Mouse (Mus musculus): Measurements from ENCODE around the gene Gnb2. TPM values are rescaled to one million over a fixed set of nuclear protein-coding genes. Genes with fewer than 3 reads are reported as not detected.

Gene Gnb2
- polyA plus RNA-seq (2015; fragmentation: Nextera tagmentation; extraction: Ambion mirVana), result 507 and 513 TPM in 2 replicates

GRCm38 (mm10) chr5:137533117-137533827 is at the start of gene Gnb2, which contains the start of gene Epo:
TSS of gene Gnb2 (minus strand) at chr5:137533510.
TSS of gene Epo (minus strand) at chr5:137533242.
- DNase-seq (ENCODE audit: low spot score) (peak; percentile 97), ATAC-seq (peak; percentile 81)
- H3K36me3 ChIP-seq (ENCODE audit: insufficient read depth, low read length), result peaks cover 11% of the 10 kb centered on the region
- TF ChIP-seq CTCF (IDR thresholded peaks at IDR 0.05), result no peak
- TF ChIP-seq EP300 (IDR thresholded peaks at IDR 0.05), result peak; percentile 77
- peak within 1 kb of the TSS; percentile 92 for H3K4me2 ChIP-seq (replicated peaks; ENCODE audit: low read depth, low read length)
- H3K27me3 ChIP-seq (replicated peaks; ENCODE audit: insufficient read depth, low read length), result no peaks in the 10 kb centered on the region
- under 1% methylated on average over 30 of the region's 40 CpGs for WGBS
- no peaks in the 10 kb centered on the region for H3K9me3 ChIP-seq (ENCODE audit: low read length)
- H3K9ac ChIP-seq (replicated peaks; ENCODE audit: low read depth), result peak within 1 kb of the TSS; percentile 79
- peak within 1 kb of the TSS; percentile 89 for H3K27ac ChIP-seq (ENCODE audit: low read length)
- peaks cover 10% of the 10 kb centered on the region for H3K4me1 ChIP-seq (ENCODE audit: insufficient read depth, low read depth, low read length)
- peak within 1 kb of the TSS; percentile 75 for H3K4me3 ChIP-seq (ENCODE audit: low read depth, low read length)

DNA sequence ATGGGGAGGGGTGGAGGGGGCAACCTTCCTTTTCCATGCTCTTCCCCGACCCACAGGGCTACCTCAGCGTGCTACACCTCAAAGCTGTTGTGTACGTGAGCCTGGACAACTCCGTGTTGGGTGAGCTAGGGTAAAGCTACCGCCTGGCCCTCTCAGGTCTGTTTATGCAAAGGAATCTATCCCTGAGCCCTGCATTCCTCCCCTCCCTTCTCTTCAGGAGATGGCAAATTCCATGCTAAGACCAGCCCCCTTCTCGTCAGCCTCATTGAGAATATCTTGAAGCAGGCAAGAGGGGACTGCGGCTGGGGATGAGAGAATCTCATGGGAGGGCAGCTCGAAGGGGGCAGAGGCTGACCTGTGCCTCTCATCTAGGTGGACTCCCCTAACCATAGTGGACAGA is 49.4 kb upstream of the Gnb2 start:
- peaks cover 7% of the 10 kb centered on the region; the same call in 1 of the 2 replicates for H3K4me1 ChIP-seq (ENCODE audit: insufficient read depth, low read depth, low read length)
- no peak overlapping the region for H3K9ac ChIP-seq (replicated peaks; ENCODE audit: low read depth)
- H3K36me3 ChIP-seq (ENCODE audit: insufficient read depth, low read length), result no peaks in the 10 kb centered on the region
- WGBS, result 28% methylated on average over 8 of the region's 8 CpGs
- DNase-seq (ENCODE audit: low spot score) (peak; percentile 68), ATAC-seq (peak; percentile 67)
- H3K9me3 ChIP-seq (ENCODE audit: low read length), result no peaks in the 10 kb centered on the region
- no peak overlapping the region for H3K27ac ChIP-seq (ENCODE audit: low read length)
- TF ChIP-seq CTCF (IDR thresholded peaks at IDR 0.05) (no peak), EP300 (IDR thresholded peaks at IDR 0.05) (no peak)
- no peak overlapping the region for H3K4me3 ChIP-seq (ENCODE audit: low read depth, low read length)
- H3K27me3 ChIP-seq (replicated peaks; ENCODE audit: insufficient read depth, low read length), result no peaks in the 10 kb centered on the region
- no peak overlapping the region for H3K4me2 ChIP-seq (replicated peaks; ENCODE audit: low read depth, low read length)

DNA sequence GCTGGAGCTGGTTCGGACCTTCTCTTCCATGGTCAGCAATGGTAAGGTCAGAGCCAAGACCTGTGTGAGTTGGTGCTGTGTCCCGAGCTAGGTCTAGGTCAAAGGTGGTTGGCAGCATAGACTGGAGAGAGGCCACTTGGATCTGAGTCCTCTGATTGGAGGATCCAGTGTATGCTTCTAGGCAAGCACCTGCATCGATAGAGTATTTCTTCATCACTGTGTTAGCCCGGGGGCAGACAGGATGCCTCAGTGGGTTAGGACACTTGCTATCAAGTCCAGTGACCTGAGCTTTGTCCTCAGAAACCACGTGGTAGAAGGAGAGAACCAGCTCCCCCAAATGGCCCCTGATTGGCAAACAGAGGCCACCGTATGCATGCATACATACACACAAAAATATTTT is 46.9 kb upstream of the Gnb2 start:
- Histone ChIP-seq H3K36me3 (ENCODE audit: insufficient read depth, low read length) (no peaks in the 10 kb centered on the region), H3K27ac (ENCODE audit: low read length) (no peak overlapping the region), H3K27me3 (replicated peaks; ENCODE audit: insufficient read depth, low read length) (no peaks in the 10 kb centered on the region), H3K4me3 (ENCODE audit: low read depth, low read length) (no peak overlapping the region), H3K9ac (replicated peaks; ENCODE audit: low read depth) (no peak overlapping the region), H3K4me2 (replicated peaks; ENCODE audit: low read depth, low read length) (no peak overlapping the region), H3K4me1 (ENCODE audit: insufficient read depth, low read depth, low read length) (peaks cover 7% of the 10 kb centered on the region; the same call in 1 of the 2 replicates), H3K9me3 (ENCODE audit: low read length) (no peaks in the 10 kb centered on the region)
- WGBS, result 74% methylated on average over 6 of the region's 6 CpGs
- ATAC-seq (no peak), DNase-seq (ENCODE audit: low spot score) (no peak)
- no peak for TF ChIP-seq EP300 (IDR thresholded peaks at IDR 0.05)
- TF ChIP-seq CTCF (IDR thresholded peaks at IDR 0.05), result no peak

GRCm38 (mm10) chr5:137574470-137574901 is 41.2 kb upstream of the Gnb2 start:
- ATAC-seq (no peak), DNase-seq (ENCODE audit: low spot score) (peak; percentile 24)
- Histone ChIP-seq H3K36me3 (ENCODE audit: insufficient read depth, low read length) (no peaks in the 10 kb centered on the region), H3K27ac (ENCODE audit: low read length) (no peak overlapping the region), H3K27me3 (replicated peaks; ENCODE audit: insufficient read depth, low read length) (no peaks in the 10 kb centered on the region), H3K9ac (replicated peaks; ENCODE audit: low read depth) (no peak overlapping the region), H3K4me2 (replicated peaks; ENCODE audit: low read depth, low read length) (no peak overlapping the region), H3K9me3 (ENCODE audit: low read length) (no peaks in the 10 kb centered on the region), H3K4me1 (ENCODE audit: insufficient read depth, low read depth, low read length) (0 out of 2 replicates have a peak, but pooled peaks cover 3% of the 10 kb centered on the region), H3K4me3 (ENCODE audit: low read depth, low read length) (no peak overlapping the region)
- 8% methylated on average over 27 of the region's 27 CpGs for WGBS
- peak; percentile 48 for TF ChIP-seq CTCF (IDR thresholded peaks at IDR 0.05)
- no peak for TF ChIP-seq EP300 (IDR thresholded peaks at IDR 0.05)

DNA sequence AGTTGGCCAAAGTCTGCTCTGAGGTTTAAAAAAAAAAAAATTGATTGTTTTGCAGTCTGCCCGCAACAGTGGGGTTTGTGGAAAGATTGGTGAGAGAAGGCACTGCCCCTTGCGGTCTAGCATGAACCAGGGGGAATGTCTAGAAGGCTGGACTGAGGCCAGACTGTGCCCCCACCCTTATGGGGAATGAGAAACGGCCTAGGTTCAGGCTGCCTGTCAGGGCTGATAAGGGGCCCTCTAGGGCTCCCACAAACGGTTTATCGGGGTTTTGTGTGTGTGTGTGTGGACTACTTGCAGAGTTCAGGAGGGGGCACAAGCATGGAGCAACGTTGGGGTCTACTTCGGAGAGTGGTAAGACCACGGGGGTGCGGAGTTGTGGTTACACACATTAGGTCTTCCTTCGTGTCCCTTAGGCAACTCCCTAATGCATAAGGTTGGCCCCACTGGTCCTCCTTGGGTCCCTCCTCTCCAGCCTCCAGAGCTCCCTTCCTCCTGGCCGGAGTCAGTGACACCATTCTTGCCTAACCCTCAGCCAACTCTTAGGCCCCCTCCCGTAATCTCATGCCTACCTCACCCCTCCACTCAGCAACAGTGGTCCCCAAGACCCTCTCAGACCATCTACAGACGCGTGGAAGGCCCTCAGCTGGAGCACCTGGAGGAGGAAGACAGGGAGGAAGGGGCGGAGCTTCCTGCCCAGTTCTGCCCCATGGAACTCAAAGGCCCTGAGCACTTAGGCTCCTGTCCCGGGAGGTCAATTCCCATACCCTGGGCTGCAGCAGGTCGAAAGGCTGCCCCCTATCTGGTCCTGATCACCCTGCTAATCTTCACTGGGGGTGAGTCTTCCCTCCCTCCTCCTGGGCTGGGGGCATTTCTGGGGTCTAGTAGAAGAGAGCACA is 37.6 kb upstream of the Gnb2 start:
- no peak for TF ChIP-seq EP300 (IDR thresholded peaks at IDR 0.05)
- TF ChIP-seq CTCF (IDR thresholded peaks at IDR 0.05), result no peak
- Histone ChIP-seq H3K9ac (replicated peaks; ENCODE audit: low read depth) (no peak overlapping the region), H3K4me3 (ENCODE audit: low read depth, low read length) (no peak overlapping the region), H3K27me3 (replicated peaks; ENCODE audit: insufficient read depth, low read length) (no peaks in the 10 kb centered on the region), H3K4me2 (replicated peaks; ENCODE audit: low read depth, low read length) (no peak overlapping the region), H3K36me3 (ENCODE audit: insufficient read depth, low read length) (no peaks in the 10 kb centered on the region), H3K9me3 (ENCODE audit: low read length) (no peaks in the 10 kb centered on the region), H3K4me1 (ENCODE audit: insufficient read depth, low read depth, low read length) (0 out of 2 replicates have a peak, but pooled peaks cover 3% of the 10 kb centered on the region), H3K27ac (ENCODE audit: low read length) (no peak overlapping the region)
- 73% methylated on average over 16 of the region's 17 CpGs for WGBS
- ATAC-seq (no peak), DNase-seq (ENCODE audit: low spot score) (no peak)

DNA sequence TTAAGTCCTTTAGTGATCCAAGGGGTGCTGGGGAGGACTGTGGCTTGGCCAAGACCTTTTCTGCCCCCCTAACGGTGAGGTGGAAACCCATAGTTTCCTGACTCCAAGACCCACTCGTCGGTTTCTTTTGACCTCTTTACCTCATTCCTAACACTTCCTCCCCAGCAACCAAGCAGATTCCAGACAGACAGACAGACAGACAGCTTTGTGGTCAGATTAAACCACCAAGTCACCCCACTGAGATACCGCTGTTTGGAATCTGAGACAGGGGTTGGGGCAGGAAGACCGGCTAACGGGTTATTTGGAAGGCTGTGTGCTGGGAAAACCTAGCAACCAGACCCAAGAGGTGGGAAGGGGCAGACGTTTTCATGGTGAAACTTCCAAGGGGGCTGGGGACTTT is 36.9 kb upstream of the Gnb2 start:
- Histone ChIP-seq H3K27ac (ENCODE audit: low read length) (no peak overlapping the region), H3K4me3 (ENCODE audit: low read depth, low read length) (no peak overlapping the region), H3K27me3 (replicated peaks; ENCODE audit: insufficient read depth, low read length) (no peaks in the 10 kb centered on the region), H3K36me3 (ENCODE audit: insufficient read depth, low read length) (no peaks in the 10 kb centered on the region), H3K9me3 (ENCODE audit: low read length) (no peaks in the 10 kb centered on the region), H3K4me1 (ENCODE audit: insufficient read depth, low read depth, low read length) (0 out of 2 replicates have a peak, but pooled peaks cover 3% of the 10 kb centered on the region), H3K9ac (replicated peaks; ENCODE audit: low read depth) (no peak overlapping the region), H3K4me2 (replicated peaks; ENCODE audit: low read depth, low read length) (0 out of 2 replicates have a peak overlapping the region, but pooled peaks have one; percentile 25)
- ATAC-seq (no peak), DNase-seq (ENCODE audit: low spot score) (no peak)
- no peak for TF ChIP-seq EP300 (IDR thresholded peaks at IDR 0.05)
- 37% methylated on average over 7 of the region's 7 CpGs for WGBS

All from lung, postnatal 0 days (tissue).